Mouse (Mus musculus) heart, adult 2 months (tissue): Measurements from ENCODE around the gene 2310050C09Rik.

ENCODE experiments used
- CTCF ChIP-seq: fragments of 200-600 bp; IDR thresholded peaks from 2 replicates; pipeline ENCODE4 v1.8.1; 2022; ENCODE audit warnings: antibody characterized with exemption, mild to moderate bottlenecking, moderate library complexity
- EP300 ChIP-seq: fragments of 200-500 bp; IDR thresholded peaks from 2 replicates; pipeline ENCODE4 v1.6.1; 2011; ENCODE audit warnings: low read depth, low read length, control low read depth; ENCODE audit not compliant: insufficient read depth
- POLR2A ChIP-seq: fragments of 200-500 bp; IDR thresholded peaks from 2 replicates; pipeline ENCODE4 v1.6.1; 2011; ENCODE audit warnings: mild to moderate bottlenecking, low read depth, low read length, control low read depth; ENCODE audit not compliant: insufficient read depth

DNA sequence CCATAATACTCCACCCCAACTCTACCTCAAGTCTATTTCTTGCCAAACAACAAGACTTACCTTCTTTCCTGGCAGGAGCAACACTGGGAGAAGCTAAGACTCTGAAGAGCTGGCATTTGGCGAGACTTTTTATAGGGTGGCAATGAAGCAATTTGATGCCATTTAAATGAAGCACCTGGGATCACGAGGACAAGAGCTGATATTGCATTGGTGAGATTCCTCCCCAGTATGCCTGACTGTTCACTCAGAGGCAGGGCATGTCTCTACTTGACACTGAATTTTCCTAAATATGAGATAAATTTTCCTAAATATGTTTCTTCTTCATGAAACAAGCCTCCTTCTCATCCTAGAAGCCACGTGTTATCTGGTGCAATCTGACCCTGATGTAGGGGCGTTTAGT, at the start of gene 2310050C09Rik:
- TF ChIP-seq EP300 (no peak), CTCF (no peak), POLR2A (no peak)
